Mouse (Mus musculus): ENCODE results near the gene Prpf31. TPM values are rescaled to one million over a fixed set of nuclear protein-coding genes. Genes with fewer than 3 reads are reported as not detected.
"Not testable (repeated sequence)": the region's sequence is repeated elsewhere in the genome, so short reads cannot be mapped to it uniquely, and the experiment has no call there.

Gene Prpf31
- total and polyA plus RNA-seq, 2 experiments: 7.9 to 13.0 TPM

GRCm38 (mm10) chr7:3591534-3591933 is 38.3 kb upstream of the Prpf31 start:
- H3K4me1 ChIP-seq (ENCODE audit: control insufficient read depth, insufficient read depth, low read length): no peaks in the 10 kb centered on the region
- H3K27ac ChIP-seq (replicated peaks; ENCODE audit: insufficient read depth, low read depth, low read length): no peak overlapping the region
- WGBS: 77% methylated on average over 1 of the region's 1 CpGs
- DNase-seq (ENCODE audit: extremely low read depth, low read depth, low spot score): no peak
- no peaks in the 10 kb centered on the region for H3K79me2 ChIP-seq (ENCODE audit: control insufficient read depth, insufficient read depth, low read length)
- no peak overlapping the region for H3K9ac ChIP-seq (ENCODE audit: low read depth, low read length)
- no peak overlapping the region for H3K4me3 ChIP-seq (ENCODE audit: insufficient read depth, low read depth, low read length)
- no peaks in the 10 kb centered on the region for H3K36me3 ChIP-seq (ENCODE audit: control insufficient read depth, insufficient read depth, low read length)
- no peak for TF ChIP-seq CTCF (IDR thresholded peaks at IDR 0.05; ENCODE audit: low read depth, low read length)
- no peak for TF ChIP-seq POLR2A (IDR thresholded peaks at IDR 0.05; ENCODE audit: extremely low read depth, insufficient read depth, low read length)
- no peaks in the 10 kb centered on the region for H3K27me3 ChIP-seq (ENCODE audit: control insufficient read depth, insufficient read depth, low read length)

- DNase-seq (ENCODE audit: extremely low read depth, low read depth, low spot score): no peak
- Histone ChIP-seq H3K79me2 (ENCODE audit: control insufficient read depth, insufficient read depth, low read length) (no peaks in the 10 kb centered on the region), H3K4me1 (ENCODE audit: control insufficient read depth, insufficient read depth, low read length) (no peaks in the 10 kb centered on the region), H3K27me3 (ENCODE audit: control insufficient read depth, insufficient read depth, low read length) (no peaks in the 10 kb centered on the region), H3K9ac (ENCODE audit: low read depth, low read length) (no peak overlapping the region), H3K4me3 (ENCODE audit: insufficient read depth, low read depth, low read length) (no peak overlapping the region), H3K36me3 (ENCODE audit: control insufficient read depth, insufficient read depth, low read length) (no peaks in the 10 kb centered on the region), H3K27ac (replicated peaks; ENCODE audit: insufficient read depth, low read depth, low read length) (no peak overlapping the region)
- TF ChIP-seq CTCF (IDR thresholded peaks at IDR 0.05; ENCODE audit: low read depth, low read length): no peak
- TF ChIP-seq POLR2A (IDR thresholded peaks at IDR 0.05; ENCODE audit: extremely low read depth, insufficient read depth, low read length): no peak
Observed at GRCm38 (mm10) chr7:3593855-3594254, 35.9 kb upstream of the Prpf31 start.

- H3K9ac ChIP-seq (ENCODE audit: low read depth, low read length): no peak overlapping the region
- H3K79me2 ChIP-seq (ENCODE audit: control insufficient read depth, insufficient read depth, low read length): no peaks in the 10 kb centered on the region
- DNase-seq (ENCODE audit: extremely low read depth, low read depth, low spot score): no peak
- no peaks in the 10 kb centered on the region for H3K27me3 ChIP-seq (ENCODE audit: control insufficient read depth, insufficient read depth, low read length)
- no peaks in the 10 kb centered on the region for H3K36me3 ChIP-seq (ENCODE audit: control insufficient read depth, insufficient read depth, low read length)
- TF ChIP-seq CTCF (IDR thresholded peaks at IDR 0.05; ENCODE audit: low read depth, low read length): no peak
- no peak for TF ChIP-seq POLR2A (IDR thresholded peaks at IDR 0.05; ENCODE audit: extremely low read depth, insufficient read depth, low read length)
- WGBS: 18% methylated on average over 5 of the region's 5 CpGs
- H3K4me1 ChIP-seq (ENCODE audit: control insufficient read depth, insufficient read depth, low read length): no peaks in the 10 kb centered on the region
- no peak overlapping the region for H3K27ac ChIP-seq (replicated peaks; ENCODE audit: insufficient read depth, low read depth, low read length)
- H3K4me3 ChIP-seq (ENCODE audit: insufficient read depth, low read depth, low read length): no peak overlapping the region; the same call in 1 of the 2 replicates
Observed at GRCm38 (mm10) chr7:3594686-3595085, 35.1 kb upstream of the Prpf31 start.

- H3K9ac ChIP-seq (ENCODE audit: low read depth, low read length): no peak overlapping the region
- no peak overlapping the region for H3K27ac ChIP-seq (replicated peaks; ENCODE audit: insufficient read depth, low read depth, low read length)
- no peaks in the 10 kb centered on the region for H3K4me1 ChIP-seq (ENCODE audit: control insufficient read depth, insufficient read depth, low read length)
- WGBS: 4% methylated on average over 9 of the region's 9 CpGs
- no peaks in the 10 kb centered on the region for H3K36me3 ChIP-seq (ENCODE audit: control insufficient read depth, insufficient read depth, low read length)
- no peaks in the 10 kb centered on the region for H3K79me2 ChIP-seq (ENCODE audit: control insufficient read depth, insufficient read depth, low read length)
- DNase-seq (ENCODE audit: extremely low read depth, low read depth, low spot score): peak; percentile 80
- no peaks in the 10 kb centered on the region for H3K27me3 ChIP-seq (ENCODE audit: control insufficient read depth, insufficient read depth, low read length)
- peak overlapping the region; percentile 25; the same call in 1 of the 2 replicates for H3K4me3 ChIP-seq (ENCODE audit: insufficient read depth, low read depth, low read length)
- TF ChIP-seq POLR2A (IDR thresholded peaks at IDR 0.05; ENCODE audit: extremely low read depth, insufficient read depth, low read length) (no peak), CTCF (IDR thresholded peaks at IDR 0.05; ENCODE audit: low read depth, low read length) (no peak)
Observed at GRCm38 (mm10) chr7:3595146-3595545, 34.6 kb upstream of the Prpf31 start.

GRCm38 (mm10) chr7:3597755-3598154 is 32.0 kb upstream of the Prpf31 start:
- WGBS: 61% methylated on average over 1 of the region's 1 CpGs

GRCm38 (mm10) chr7:3601119-3601518 is 28.7 kb upstream of the Prpf31 start:
- Histone ChIP-seq H3K4me1 (ENCODE audit: control insufficient read depth, insufficient read depth, low read length) (no peaks in the 10 kb centered on the region), H3K27ac (replicated peaks; ENCODE audit: insufficient read depth, low read depth, low read length) (no peak overlapping the region), H3K4me3 (ENCODE audit: insufficient read depth, low read depth, low read length) (no peak overlapping the region), H3K79me2 (ENCODE audit: control insufficient read depth, insufficient read depth, low read length) (no peaks in the 10 kb centered on the region), H3K9ac (ENCODE audit: low read depth, low read length) (no peak overlapping the region), H3K27me3 (ENCODE audit: control insufficient read depth, insufficient read depth, low read length) (no peaks in the 10 kb centered on the region), H3K36me3 (ENCODE audit: control insufficient read depth, insufficient read depth, low read length) (no peaks in the 10 kb centered on the region)
- DNase-seq (ENCODE audit: extremely low read depth, low read depth, low spot score): peak; percentile 75
- 8% methylated on average over 4 of the region's 4 CpGs for WGBS
- peak; percentile 37 for TF ChIP-seq CTCF (IDR thresholded peaks at IDR 0.05; ENCODE audit: low read depth, low read length)
- no peak for TF ChIP-seq POLR2A (IDR thresholded peaks at IDR 0.05; ENCODE audit: extremely low read depth, insufficient read depth, low read length)

More at GRCm38 (mm10) chr7:3597755-3598154, 32.0 kb upstream of the Prpf31 start:
- not testable (repeated sequence) for H3K9ac ChIP-seq (ENCODE audit: low read depth, low read length); H3K36me3 ChIP-seq (ENCODE audit: control insufficient read depth, insufficient read depth, low read length); H3K79me2 ChIP-seq (ENCODE audit: control insufficient read depth, insufficient read depth, low read length); H3K27me3 ChIP-seq (ENCODE audit: control insufficient read depth, insufficient read depth, low read length); H3K4me3 ChIP-seq (ENCODE audit: insufficient read depth, low read depth, low read length); H3K4me1 ChIP-seq (ENCODE audit: control insufficient read depth, insufficient read depth, low read length); H3K27ac ChIP-seq (replicated peaks; ENCODE audit: insufficient read depth, low read depth, low read length); DNase-seq (ENCODE audit: extremely low read depth, low read depth, low spot score)

Data from liver, adult 2 months (tissue).